Mouse (Mus musculus): ENCODE results near the gene Pde10a.

- TF ChIP-seq CTCF (conservative IDR thresholded peaks at IDR 0.05; ENCODE audit: low read length) (no peak), NANOG (IDR thresholded peaks at IDR 0.05; ENCODE audit: borderline replicate concordance, low read length) (no peak)
Measured at GRCm38 (mm10) chr17:8481797-8482196, 43.4 kb upstream of the Pde10a start.
